Mouse (Mus musculus) heart, adult 9 months (tissue): ENCODE measurements around the gene Slc4a11.
A peak's percentile ranks its signal among the peaks of the same experiment; 100 is the strongest.

Experiments used
- DNase-seq, 2 experiments: peaks; one replicate each; pipeline ENCODE4 v3.0.0; 2022; ENCODE audit warnings: low spot score in 2 of 2

Gene Slc4a11

GRCm38 (mm10) chr2:130697153-130697810, at the start of gene Slc4a11:
Slc4a11 (minus strand) TSS chr2:130697519.
- DNase-seq, result peak; percentile 26 to 29

GRCm38 (mm10) chr2:130743576-130743975, 46.3 kb upstream of the Slc4a11 start:
- DNase-seq, result no peak

- DNase-seq, result no peak
Measured at GRCm38 (mm10) chr2:130740096-130740495, 42.8 kb upstream of the Slc4a11 start.

GRCm38 (mm10) chr2:130738019-130738418, 40.7 kb upstream of the Slc4a11 start:
- DNase-seq, result no peak

GRCm38 (mm10) chr2:130735281-130735680, 38.0 kb upstream of the Slc4a11 start:
- DNase-seq, result no peak

- no peak for DNase-seq
Measured at GRCm38 (mm10) chr2:130733444-130733843, 36.1 kb upstream of the Slc4a11 start.

GRCm38 (mm10) chr2:130731855-130732254, 34.5 kb upstream of the Slc4a11 start:
- no peak for DNase-seq

GRCm38 (mm10) chr2:130730746-130731145, 33.4 kb upstream of the Slc4a11 start:
- DNase-seq, result no peak

GRCm38 (mm10) chr2:130728906-130729585, 31.7 kb upstream of the Slc4a11 start:
- no peak for DNase-seq

- DNase-seq, result no peak
Measured at GRCm38 (mm10) chr2:130727752-130728151, 30.4 kb upstream of the Slc4a11 start.

DNA sequence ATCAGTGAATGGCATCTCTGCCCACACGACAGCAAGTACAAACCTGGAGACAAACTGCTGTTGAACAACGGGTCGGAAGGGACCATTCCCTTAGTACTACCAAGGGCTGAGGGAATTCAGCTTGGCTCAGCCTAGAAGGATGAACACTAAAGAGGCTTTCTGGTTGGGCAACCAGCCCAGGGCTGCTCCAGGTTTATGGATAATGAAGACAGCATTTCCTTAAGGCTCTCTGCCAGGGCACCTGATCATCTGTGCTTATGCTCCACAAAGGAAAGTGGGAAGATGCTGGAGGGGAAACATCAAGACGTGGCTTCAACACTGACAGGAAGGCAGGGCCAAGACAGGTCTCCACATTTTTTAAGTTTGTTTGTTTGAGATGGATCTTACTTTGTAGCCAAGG, 27.1 kb upstream of the Slc4a11 start:
- no peak for DNase-seq

- no peak for DNase-seq
Measured at GRCm38 (mm10) chr2:130717951-130718350, 20.6 kb upstream of the Slc4a11 start.

DNA sequence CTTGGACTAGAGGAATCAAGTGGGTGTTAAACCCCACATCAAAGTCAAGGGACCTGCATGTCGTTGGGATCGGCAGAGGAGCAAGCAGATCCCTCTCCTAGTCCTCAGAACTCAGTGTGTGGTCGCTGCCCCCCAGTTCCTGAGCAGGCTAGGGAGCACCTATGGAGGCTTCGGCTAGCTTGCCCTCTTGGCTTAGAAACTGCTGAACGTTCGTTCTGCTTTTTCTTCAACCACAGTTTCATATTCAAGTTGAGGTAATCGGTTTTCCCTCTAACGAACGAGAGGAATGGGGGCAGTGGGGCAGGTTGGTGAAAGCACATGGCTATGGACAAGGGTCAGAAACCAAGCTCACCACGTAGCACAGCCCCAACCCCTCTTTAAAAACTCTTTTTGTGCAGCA, 9.7 kb upstream of the Slc4a11 start:
- no peak for DNase-seq

DNA sequence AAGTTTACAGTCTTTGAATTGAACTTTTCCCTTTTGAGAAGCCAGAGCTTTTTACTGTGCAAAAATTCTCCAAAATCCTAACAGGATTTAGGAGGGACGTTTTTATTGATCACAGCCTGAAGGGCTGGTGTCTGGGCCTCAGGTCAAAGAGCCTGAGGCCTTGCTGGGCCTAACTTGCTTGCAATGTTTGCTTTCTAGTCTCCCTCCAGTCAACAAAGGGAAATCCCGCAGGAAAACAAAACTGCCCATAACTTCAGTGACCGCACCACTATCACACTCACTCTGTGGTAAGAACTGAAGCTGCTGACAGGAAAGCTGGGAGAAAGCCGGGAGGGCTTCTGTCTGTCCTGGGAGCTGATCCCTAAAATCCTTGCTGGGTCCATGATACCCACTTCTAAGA, 9.3 kb upstream of the Slc4a11 start:
- no peak for DNase-seq

DNA sequence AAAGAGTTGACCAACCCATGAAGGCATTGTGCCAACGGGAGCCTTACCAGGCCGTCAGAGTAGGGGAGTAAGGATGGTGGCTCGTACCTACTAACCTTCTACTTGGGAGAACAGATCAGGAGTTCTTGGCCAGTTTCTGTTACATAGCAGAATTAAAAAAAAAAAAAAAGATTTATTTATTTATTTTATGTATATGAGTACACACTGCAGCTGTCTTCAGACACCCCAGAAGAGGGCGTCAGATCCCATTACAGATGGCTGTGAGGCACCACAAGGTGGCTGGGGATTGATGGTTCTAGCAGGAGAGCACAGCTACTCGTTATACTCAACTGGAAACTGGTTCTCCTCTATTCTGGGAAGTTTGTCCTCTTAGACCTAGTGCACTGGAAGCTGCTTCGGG, 7.9 kb upstream of the Slc4a11 start:
- DNase-seq, result no peak

GRCm38 (mm10) chr2:130704040-130705001, 7.0 kb upstream of the Slc4a11 start:
- DNase-seq, result peak in 1 of 2 experiments; percentile 11

GRCm38 (mm10) chr2:130697821-130698266, 525 bp upstream of the Slc4a11 start:
- no peak for DNase-seq

DNA sequence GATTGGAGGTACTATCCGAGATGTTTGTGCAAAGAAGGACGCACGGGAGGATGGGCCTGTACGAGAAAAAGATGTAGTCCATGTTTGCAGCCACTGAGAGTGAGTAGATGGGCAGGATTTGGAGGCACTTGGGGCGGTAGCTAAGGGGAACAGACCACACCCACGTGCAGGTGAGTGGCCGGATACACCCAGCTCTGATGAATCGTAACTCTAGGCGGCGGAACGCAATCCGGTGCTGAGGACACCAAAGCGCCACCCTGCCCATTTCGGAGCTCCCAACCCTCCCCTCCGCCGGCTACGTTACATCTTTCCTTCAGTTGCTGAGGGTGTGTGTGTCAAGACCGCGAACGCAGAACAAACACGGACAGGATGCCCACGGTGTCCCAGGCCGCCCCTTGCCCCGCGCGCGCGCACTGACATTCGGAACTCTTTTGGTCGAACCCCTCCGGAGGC, 593 bp downstream of the Slc4a11 start:
- DNase-seq, result no peak

GRCm38 (mm10) chr2:130693563-130693962, 3.8 kb downstream of the Slc4a11 start:
- no peak for DNase-seq

- DNase-seq, result no peak
Measured at GRCm38 (mm10) chr2:130689011-130689410, 8.3 kb downstream of the Slc4a11 start.

DNA sequence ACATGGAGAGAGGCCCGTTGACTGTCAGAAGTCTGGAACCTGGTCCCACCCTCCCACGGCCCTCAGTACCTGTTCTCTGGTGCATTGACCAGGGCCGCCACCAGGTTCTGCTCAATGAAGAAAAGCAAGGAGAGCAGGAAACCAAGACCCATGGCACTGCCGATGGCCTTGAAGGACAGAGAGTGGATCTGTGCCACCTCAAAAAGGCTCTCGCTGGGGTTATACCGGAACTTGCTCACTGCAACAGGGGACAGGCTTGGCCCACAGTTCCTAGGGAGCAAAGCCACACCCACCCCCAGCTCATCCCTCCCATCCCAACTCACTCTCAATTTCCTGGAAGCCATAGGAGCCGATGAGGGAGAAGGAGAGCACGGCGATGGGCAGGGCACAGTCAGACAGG, 11.9 kb downstream of the Slc4a11 start:
- DNase-seq, result no peak

DNA sequence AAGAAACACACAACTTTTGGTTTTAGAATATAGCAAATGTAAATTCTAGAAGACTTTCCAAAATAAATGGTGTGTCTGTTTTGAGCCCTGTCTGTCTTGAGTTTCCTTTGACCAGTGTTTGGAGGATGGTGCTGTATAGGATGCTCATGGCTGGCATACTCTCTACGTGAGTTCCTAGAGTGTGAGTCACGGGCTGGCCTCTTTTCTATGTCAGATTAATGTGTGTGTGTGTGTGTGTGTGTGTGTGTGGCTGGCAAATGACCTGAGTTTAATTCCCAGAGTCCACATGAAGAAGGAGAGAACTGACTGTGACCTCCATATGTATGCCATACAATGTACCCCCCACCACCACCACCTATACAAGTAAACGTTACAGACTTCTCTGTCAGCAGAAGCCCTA, 15.8 kb downstream of the Slc4a11 start:
- no peak for DNase-seq
